Mouse (Mus musculus): Measurements from ENCODE around the gene Efcab1.

- TF ChIP-seq USF1 (IDR thresholded peaks at IDR 0.05; ENCODE audit: low read depth) = no peak
- no peak for TF ChIP-seq CTCF (IDR thresholded peaks at IDR 0.05; ENCODE audit: control insufficient read depth, insufficient read depth, insufficient read length)
Measured at GRCm38 (mm10) chr16:14959743-14960142, 53.3 kb downstream of the Efcab1 start.

All from C2C12 (cell line).